Mouse (Mus musculus) forebrain, postnatal 0 days (tissue): ENCODE measurements around the gene Shq1. TPM values are rescaled to one million over a fixed set of nuclear protein-coding genes. Genes with fewer than 3 reads are reported as not detected.

Experiments used
- ATAC-seq: fragments of 200-750 bp; cut with Nextera tagmentation; 2 replicates; pipeline ENCODE4 v1.8.0; 2017; ENCODE audit warnings: mild to moderate bottlenecking, moderate library complexity
- DNase-seq: peaks from one replicate; pipeline ENCODE4 v3.0.0-alpha.2; 2015
- H3K27ac ChIP-seq: fragments of 300-500 bp; sonication (generic); 2 replicates; pipeline ENCODE4 v1.5.1; 2014; ENCODE audit warnings: low read depth, mild to moderate bottlenecking, antibody characterized with exemption, low read length, moderate library complexity, mixed read lengths
- H3K27me3 ChIP-seq: fragments of 300-500 bp; sonication (generic); 2 replicates; pipeline ENCODE4 v1.6.1; 2014; ENCODE audit warnings: mild to moderate bottlenecking, low read length, mixed read lengths; ENCODE audit not compliant: insufficient read depth
- H3K36me3 ChIP-seq: fragments of 300-500 bp; sonication (generic); 2 replicates; pipeline ENCODE4 v1.6.1; 2014; ENCODE audit warnings: mild to moderate bottlenecking, moderate library complexity; ENCODE audit not compliant: insufficient read depth
- H3K4me1 ChIP-seq: fragments of 300-500 bp; sonication (generic); 2 replicates; pipeline ENCODE4 v1.6.1; 2014; ENCODE audit warnings: antibody characterized with exemption; ENCODE audit not compliant: insufficient read depth
- H3K4me2 ChIP-seq: fragments of 300-500 bp; sonication (generic); 2 replicates; pipeline ENCODE4 v1.6.1; 2014; ENCODE audit warnings: low read depth, mild to moderate bottlenecking, moderate library complexity
- H3K4me3 ChIP-seq: fragments of 300-500 bp; sonication (generic); 2 replicates; pipeline ENCODE4 v1.5.1; 2014; ENCODE audit warnings: low read depth, low read length, mixed read lengths
- H3K9ac ChIP-seq: fragments of 300-500 bp; sonication (generic); 2 replicates; pipeline ENCODE4 v1.6.1; 2014; ENCODE audit warnings: mild to moderate bottlenecking
- H3K9me3 ChIP-seq: fragments of 300-500 bp; sonication (generic); 2 replicates; pipeline ENCODE4 v1.6.1; 2016; ENCODE audit warnings: low read length
- CTCF ChIP-seq: sonication (generic); IDR thresholded peaks from 2 replicates; pipeline ENCODE4 v1.5.1; 2016; ENCODE audit warnings: antibody characterized with exemption, control low read depth, low read depth
- WGBS: fragments of 180-500 bp; shearing (Covaris S2); extraction: QIAGEN DNeasy Blood & Tissue Kit; methylation state at CpG from one replicate; pipeline ENCODE4 v1.1.7; 2014; 5-methylcytosine and 5-hydroxymethylcytosine counted together
- polyA plus RNA-seq: library from polyadenylated mRNA; unstranded; fragments of >200 nt; fragmentation: Nextera tagmentation; extraction: Ambion mirVana; gene quantifications from 2 replicates; pipeline ENCODE4 v1.2.1, GENCODE M21; 2015
- total RNA-seq: library from RNA; depleted of rRNA; stranded (reverse); fragments of >200 nt; gene quantifications from 2 replicates; pipeline ENCODE4 v1.2.3, GENCODE M21; 2014

Shq1 gene
- total and polyA plus RNA-seq, 2 experiments from 2014 or later: 4.6 to 5.2 TPM

- peak; percentile 92 for ATAC-seq
- Histone ChIP-seq H3K9me3 (no peaks in the 10 kb centered on the region), H3K4me1 (no peaks in the 10 kb centered on the region), H3K4me2 (no peak overlapping the region), H3K4me3 (no peak overlapping the region), H3K9ac (no peak overlapping the region), H3K36me3 (no peaks in the 10 kb centered on the region), H3K27me3 (no peaks in the 10 kb centered on the region), H3K27ac (no peak overlapping the region)
- TF ChIP-seq CTCF: peak; percentile 93
- peak; percentile 86 for DNase-seq
- WGBS: 37% methylated on average over 11 of the region's 11 CpGs
Measured at GRCm38 (mm10) chr6:100645469-100646201, 25.3 kb downstream of the Shq1 start.

- Histone ChIP-seq H3K9ac (no peak overlapping the region), H3K4me1 (no peaks in the 10 kb centered on the region), H3K36me3 (no peaks in the 10 kb centered on the region), H3K27me3 (no peaks in the 10 kb centered on the region), H3K27ac (no peak overlapping the region), H3K4me3 (no peak overlapping the region), H3K9me3 (no peaks in the 10 kb centered on the region), H3K4me2 (no peak overlapping the region)
- ATAC-seq (0 out of 2 replicates have a peak, but pooled peaks have one; percentile 13), DNase-seq (peak; percentile 18)
- TF ChIP-seq CTCF: no peak
- WGBS: 52% methylated on average over 15 of the region's 15 CpGs
Measured at GRCm38 (mm10) chr6:100644631-100645030, 26.3 kb downstream of the Shq1 start.

GRCm38 (mm10) chr6:100642786-100643185 is 28.2 kb downstream of the Shq1 start:
- Histone ChIP-seq H3K4me2 (no peak overlapping the region), H3K9me3 (no peaks in the 10 kb centered on the region), H3K27ac (no peak overlapping the region), H3K4me3 (no peak overlapping the region), H3K27me3 (no peaks in the 10 kb centered on the region), H3K4me1 (no peaks in the 10 kb centered on the region), H3K9ac (no peak overlapping the region), H3K36me3 (no peaks in the 10 kb centered on the region)
- DNase-seq: no peak
- ATAC-seq: no peak
- 54% methylated on average over 2 of the region's 2 CpGs for WGBS
- no peak for TF ChIP-seq CTCF

- no peaks in the 10 kb centered on the region for H3K36me3 ChIP-seq
- H3K27me3 ChIP-seq: no peaks in the 10 kb centered on the region
- no peak overlapping the region for H3K4me3 ChIP-seq
- TF ChIP-seq CTCF: no peak
- 100% methylated on average over 1 of the region's 1 CpGs for WGBS
- no peak overlapping the region for H3K27ac ChIP-seq
- H3K9me3 ChIP-seq: no peaks in the 10 kb centered on the region
- H3K4me2 ChIP-seq: no peak overlapping the region
- no peak for ATAC-seq
- no peak overlapping the region for H3K9ac ChIP-seq
- no peaks in the 10 kb centered on the region for H3K4me1 ChIP-seq
- no peak for DNase-seq
Measured at GRCm38 (mm10) chr6:100640591-100640990, 30.4 kb downstream of the Shq1 start.

GRCm38 (mm10) chr6:100629086-100629485 is 41.9 kb downstream of the Shq1 start:
- ATAC-seq (no peak), DNase-seq (no peak)
- 79% methylated on average over 6 of the region's 6 CpGs for WGBS
- Histone ChIP-seq H3K4me2 (no peak overlapping the region), H3K36me3 (no peaks in the 10 kb centered on the region), H3K27ac (no peak overlapping the region), H3K4me3 (no peak overlapping the region), H3K27me3 (no peaks in the 10 kb centered on the region), H3K4me1 (no peaks in the 10 kb centered on the region), H3K9me3 (no peaks in the 10 kb centered on the region), H3K9ac (no peak overlapping the region)
- no peak for TF ChIP-seq CTCF

GRCm38 (mm10) chr6:100628223-100628622 is 42.7 kb downstream of the Shq1 start:
- H3K4me1 ChIP-seq: no peaks in the 10 kb centered on the region
- TF ChIP-seq CTCF: no peak
- H3K9me3 ChIP-seq: no peaks in the 10 kb centered on the region
- no peak overlapping the region for H3K4me3 ChIP-seq
- no peak overlapping the region for H3K9ac ChIP-seq
- no peak for DNase-seq
- no peaks in the 10 kb centered on the region for H3K36me3 ChIP-seq
- no peak overlapping the region for H3K27ac ChIP-seq
- ATAC-seq: no peak
- 69% methylated on average over 3 of the region's 3 CpGs for WGBS
- H3K27me3 ChIP-seq: no peaks in the 10 kb centered on the region
- H3K4me2 ChIP-seq: no peak overlapping the region

GRCm38 (mm10) chr6:100623922-100624321 is 47.0 kb downstream of the Shq1 start:
- no peak overlapping the region for H3K27ac ChIP-seq
- no peaks in the 10 kb centered on the region for H3K36me3 ChIP-seq
- no peaks in the 10 kb centered on the region for H3K9me3 ChIP-seq
- WGBS: 95% methylated on average over 2 of the region's 2 CpGs
- no peak overlapping the region for H3K9ac ChIP-seq
- H3K4me3 ChIP-seq: no peak overlapping the region
- H3K4me2 ChIP-seq: no peak overlapping the region
- H3K27me3 ChIP-seq: no peaks in the 10 kb centered on the region
- no peak for ATAC-seq
- no peak for TF ChIP-seq CTCF
- DNase-seq: no peak
- no peaks in the 10 kb centered on the region for H3K4me1 ChIP-seq
